Mouse (Mus musculus): ENCODE results near the gene Tagap1. TPM values are rescaled to one million over a fixed set of nuclear protein-coding genes. Genes with fewer than 3 reads are reported as not detected.
"Not testable (repeated sequence)": the region's sequence is repeated elsewhere in the genome, so short reads cannot be mapped to it uniquely, and the experiment has no call there.

Gene Tagap1
- polyA plus RNA-seq, 3 experiments from 2014 or later: 39.6 to 71.8 (median 54.0) TPM

DNA sequence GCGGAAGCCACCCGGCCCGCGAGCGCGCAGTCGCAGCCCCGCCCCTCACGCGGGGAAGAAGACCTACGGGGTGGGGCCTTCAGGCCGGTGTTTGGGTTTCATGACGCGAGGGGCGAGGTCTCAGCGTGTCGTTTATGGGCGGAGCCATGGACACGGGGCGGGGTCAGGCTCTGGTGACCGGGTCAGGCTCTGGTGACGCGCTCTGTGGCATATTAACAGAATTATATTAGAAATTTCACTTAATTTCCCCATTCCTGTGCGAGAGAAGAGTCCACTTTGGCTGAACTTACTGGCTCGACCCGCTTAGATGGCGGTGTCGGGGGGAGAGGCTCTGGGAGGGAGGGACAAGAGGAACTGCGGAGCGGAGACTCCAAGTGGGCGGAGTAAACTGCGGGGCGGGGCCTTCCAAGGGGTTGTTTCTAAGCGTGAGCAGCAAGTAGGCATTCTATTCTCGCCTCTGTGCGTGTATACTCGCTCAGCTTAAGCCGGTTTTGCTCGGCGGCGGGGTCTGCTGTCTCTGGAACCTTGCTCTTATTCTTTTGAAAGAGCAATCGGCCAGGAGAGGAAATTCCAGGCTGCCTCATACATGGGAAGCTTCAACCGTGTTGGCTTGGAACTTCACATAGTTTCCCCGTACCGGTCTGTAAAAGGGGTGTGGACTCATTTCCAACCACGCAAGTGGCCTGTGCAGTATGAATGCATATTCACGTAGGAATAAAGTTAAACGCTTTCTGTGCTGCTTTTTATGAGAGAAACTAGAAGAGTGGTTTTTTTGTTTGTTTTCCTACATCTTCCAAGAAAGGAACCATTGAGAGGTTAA is 435 bp upstream of the Tagap1 start:
- peak; percentile 87 for ATAC-seq

GRCm38 (mm10) chr17:6960349-6960748 is 607 bp downstream of the Tagap1 start:
- ATAC-seq: not testable (repeated sequence)

- ATAC-seq: not testable (repeated sequence)
Measured at GRCm38 (mm10) chr17:6959543-6960259, 1.3 kb downstream of the Tagap1 start.

GRCm38 (mm10) chr17:6958881-6959280 is 2.1 kb downstream of the Tagap1 start:
- not testable (repeated sequence) for ATAC-seq

DNA sequence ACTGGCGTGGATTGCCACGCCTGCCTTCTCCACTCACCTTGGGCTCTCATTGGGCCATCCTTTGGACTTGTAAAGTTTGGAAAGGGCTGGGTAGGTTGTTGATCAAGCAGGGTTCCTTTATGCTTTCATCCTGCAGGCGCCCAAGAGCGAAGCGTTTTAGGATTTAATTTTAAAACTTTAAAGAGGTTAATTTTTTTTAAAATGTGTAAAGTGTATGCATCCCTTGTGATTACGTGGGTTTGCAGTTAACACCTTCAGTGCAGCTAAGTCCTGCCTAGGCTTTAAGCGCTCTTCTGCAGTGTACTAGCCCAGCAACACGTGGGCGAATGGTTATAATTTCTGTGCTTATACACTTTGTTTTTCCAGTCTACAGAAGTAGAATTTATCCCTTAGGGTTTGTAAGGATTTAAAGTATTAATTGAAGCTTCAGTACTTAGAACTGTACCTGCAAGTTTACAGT is 12.2 kb downstream of the Tagap1 start:
- ATAC-seq: peak; percentile 33

GRCm38 (mm10) chr17:6947984-6948768 is 12.8 kb downstream of the Tagap1 start, which contains the start of gene Rsph3b:
TSS of gene Rsph3b (minus strand) at chr17:6948682.
- peak; percentile 78 for ATAC-seq

GRCm38 (mm10) chr17:6947637-6947983 is 13.3 kb downstream of the Tagap1 start:
- not testable (repeated sequence) for ATAC-seq

DNA sequence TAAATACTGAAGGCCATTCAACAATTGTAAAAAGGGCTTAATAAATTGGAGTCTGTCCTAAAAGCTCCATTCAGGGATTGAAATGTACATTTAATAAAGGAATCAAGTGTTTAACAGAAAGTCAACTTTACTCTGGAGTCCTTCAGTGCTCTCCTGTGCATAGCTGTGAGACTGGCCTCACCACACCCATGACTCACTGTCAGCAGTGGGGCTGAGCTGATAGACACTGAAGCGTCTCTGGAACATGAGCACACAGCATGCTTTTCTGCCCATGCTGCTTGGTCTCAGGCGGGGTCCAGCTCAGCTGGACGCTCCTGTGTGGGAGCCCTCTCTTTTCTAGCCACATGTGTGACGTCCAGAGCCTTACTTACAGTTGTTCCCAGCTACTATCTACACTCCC is 18.4 kb downstream of the Tagap1 start:
- ATAC-seq: not testable (repeated sequence)

DNA sequence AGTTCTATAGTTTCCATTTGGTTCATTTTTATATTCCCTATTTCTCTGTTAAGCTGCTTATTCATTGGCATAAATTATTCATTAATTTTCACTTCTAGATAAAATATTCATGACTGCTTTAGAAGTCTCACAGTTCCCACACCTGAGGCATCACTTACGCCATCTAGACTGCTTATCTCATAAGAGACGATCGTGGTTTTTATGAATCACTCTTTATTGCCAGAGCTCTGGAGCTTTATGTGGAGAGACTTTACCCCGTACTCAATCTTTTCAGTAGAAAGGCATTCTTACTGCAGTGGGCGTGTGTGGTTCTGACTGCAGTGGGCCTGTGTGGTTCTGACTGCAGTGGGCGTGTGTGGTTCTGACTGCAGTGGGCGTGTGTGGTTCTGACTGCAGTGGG is 29.3 kb downstream of the Tagap1 start:
- not testable (repeated sequence) for ATAC-seq

GRCm38 (mm10) chr17:6920351-6920894 is 40.5 kb downstream of the Tagap1 start:
- not testable (repeated sequence) for ATAC-seq

DNA sequence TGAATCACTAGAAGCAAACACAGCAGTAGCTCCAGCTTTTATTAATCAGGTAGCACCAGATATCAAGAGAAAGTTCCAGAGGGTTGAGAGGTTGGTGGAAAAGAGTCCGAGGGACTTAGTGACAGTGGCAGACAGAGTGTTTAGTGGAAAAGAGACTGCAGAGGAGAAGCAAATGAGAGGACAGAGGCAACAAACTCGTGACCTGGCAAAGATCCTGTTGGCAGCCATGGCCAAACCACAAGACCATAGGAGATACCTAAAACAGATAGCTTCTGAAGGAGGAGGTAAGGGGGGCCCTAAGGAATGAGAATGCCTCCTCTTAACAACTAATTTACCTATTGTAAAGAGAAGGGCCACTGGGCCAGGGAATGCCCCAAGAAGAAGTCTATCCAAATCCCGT is 41.6 kb downstream of the Tagap1 start:
- ATAC-seq: not testable (repeated sequence)

- ATAC-seq: not testable (repeated sequence)
Measured at GRCm38 (mm10) chr17:6915282-6915681, 45.7 kb downstream of the Tagap1 start.

DNA sequence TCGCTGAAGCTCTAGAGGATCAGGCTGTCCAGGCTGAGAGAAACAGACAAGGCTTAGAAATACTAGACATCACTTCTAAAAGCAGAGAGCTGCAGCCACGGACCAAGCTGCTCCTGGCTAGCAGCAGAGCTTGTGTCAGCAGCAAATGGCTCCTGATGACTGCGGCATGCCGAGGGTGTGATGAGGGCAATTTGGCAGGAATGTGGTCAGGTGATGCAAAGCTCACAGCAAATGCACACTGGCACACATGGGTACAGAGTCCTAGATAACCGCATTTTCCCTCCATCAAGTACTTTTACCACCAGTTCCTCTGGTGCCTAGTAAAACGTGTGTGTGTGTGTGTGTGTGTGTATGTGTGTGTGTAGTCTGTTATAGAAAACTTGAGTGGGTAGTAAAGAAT is 46.9 kb downstream of the Tagap1 start:
- ATAC-seq: not testable (repeated sequence)

Other genes starting within 250 kb of the Tagap1 start
- 100 to 1,000 TPM; 111 to 138 (median 117) TPM for gene Ezr, start 178.4 kb downstream of the Tagap1 start, polyA plus RNA-seq (2017; shearing (Covaris generic))
- gene Rsph3b, start 12.5 kb downstream of the Tagap1 start, polyA plus RNA-seq (2017; shearing (Covaris generic)): 10 to 100 TPM; 29.8 to 37.5 (median 31.3) TPM
- 100 to 1,000 TPM; 273 to 343 (median 324) TPM for gene Rnaset2b, start 9.5 kb upstream of the Tagap1 start, polyA plus RNA-seq (2017; shearing (Covaris generic))
- under 1 TPM in 1 of 3 experiments, not detected in 2; 0.44 TPM for gene Gm49721, start 17.7 kb upstream of the Tagap1 start, polyA plus RNA-seq (2017; shearing (Covaris generic))
- gene Gm1604a, start 64.4 kb upstream of the Tagap1 start, polyA plus RNA-seq (2017; shearing (Covaris generic)): not detected
- gene Rps6ka2, start 209.0 kb upstream of the Tagap1 start, polyA plus RNA-seq (2017; shearing (Covaris generic)): 1 to 10 TPM in 1 of 3 experiments, under 1 TPM in 2; 0.34 to 1.1 (median 0.66) TPM